Mouse (Mus musculus) MEL (cell line): ENCODE measurements around the gene 2310033P09Rik. TPM values are rescaled to one million over a fixed set of nuclear protein-coding genes. Genes with fewer than 3 reads are reported as not detected.
A peak's percentile ranks its signal among the peaks of the same experiment; 100 is the strongest.

Source experiments
- DNase-seq: peaks from one replicate; pipeline ENCODE4 v3.0.0; 2011; ENCODE audit warnings: low read depth, low spot score
- H3K27ac ChIP-seq: 2 replicates; pipeline ENCODE4 v1.5.1; 2012; ENCODE audit warnings: low read depth, mild to moderate bottlenecking, control low read depth, low read length, moderate library complexity; ENCODE audit not compliant: control insufficient read depth
- H3K27me3 ChIP-seq, 2 experiments: fragments of 150-350 bp in 1 of 2; sonication (generic) in 1 of 2; 2 replicates each; pipeline ENCODE4 v1.6.1; 2012; ENCODE audit warnings: low read length in 2 of 2, mild to moderate bottlenecking in 2 of 2, improper control_type of control experiment in 1 of 2, moderate library complexity in 1 of 2; ENCODE audit not compliant: insufficient read depth in 2 of 2, control insufficient read depth in 1 of 2
- H3K36me3 ChIP-seq, 2 experiments: 2 replicates each; pipeline ENCODE4 v1.6.1; 2012 to 2014; ENCODE audit warnings: low read length in 2 of 2, improper control_type of control experiment in 1 of 2, inconsistent platforms in 1 of 2, mild to moderate bottlenecking in 1 of 2; ENCODE audit not compliant: insufficient read depth in 2 of 2, control insufficient read depth in 1 of 2
- H3K4me1 ChIP-seq, 2 experiments: fragments of 150-350 bp in 1 of 2; sonication (generic) in 1 of 2; 2 replicates each; pipeline ENCODE4 v1.6.1; 2012; ENCODE audit warnings: low read length in 2 of 2, improper control_type of control experiment in 1 of 2, mild to moderate bottlenecking in 1 of 2; ENCODE audit not compliant: insufficient read depth in 2 of 2, control insufficient read depth in 1 of 2
- H3K4me3 ChIP-seq, 2 experiments: fragments of 150-350 bp in 1 of 2; sonication (generic) in 1 of 2; 2 replicates each; pipeline ENCODE4 v1.5.1; 2012; ENCODE audit warnings: low read depth in 2 of 2, low read length in 2 of 2, mild to moderate bottlenecking in 2 of 2, moderate library complexity in 2 of 2, control low read depth in 1 of 2, improper control_type of control experiment in 1 of 2; ENCODE audit not compliant: control insufficient read depth in 1 of 2, insufficient read depth in 1 of 2
- H3K79me2 ChIP-seq: 2 replicates; pipeline ENCODE4 v1.6.1; 2012; ENCODE audit warnings: mild to moderate bottlenecking, low read length, moderate library complexity; ENCODE audit not compliant: control insufficient read depth, poor library complexity, insufficient read depth
- H3K9ac ChIP-seq: 2 replicates; pipeline ENCODE4 v1.6.1; 2012; ENCODE audit warnings: low read depth, mild to moderate bottlenecking, control low read depth, low read length, moderate library complexity; ENCODE audit not compliant: control insufficient read depth, poor library complexity, severe bottlenecking
- H3K9me3 ChIP-seq: fragments of 150-350 bp; sonication (generic); replicated peaks from 2 replicates; pipeline ENCODE4 v1.6.1; 2012; ENCODE audit warnings: mild to moderate bottlenecking, low read length, improper control_type of control experiment, moderate library complexity; ENCODE audit not compliant: insufficient read depth
- BHLHE40 ChIP-seq: IDR thresholded peaks from 2 replicates; pipeline ENCODE4 v1.6.1; 2012; ENCODE audit warnings: low read depth, mild to moderate bottlenecking, inconsistent platforms, low read length, improper control_type of control experiment, borderline replicate concordance
- CHD2 ChIP-seq: IDR thresholded peaks from 2 replicates; pipeline ENCODE4 v1.6.1; 2011; ENCODE audit warnings: low read length, improper control_type of control experiment
- CTCF ChIP-seq, 3 experiments: IDR thresholded peaks in 2 of 3; conservative IDR thresholded peaks in 1 of 3; 2 replicates each; pipeline ENCODE4 v1.5.1; 2011 to 2012; ENCODE audit warnings: low read length in 3 of 3, low read depth in 2 of 3, mild to moderate bottlenecking in 2 of 3, improper control_type of control experiment in 1 of 3, inconsistent platforms in 1 of 3, mixed read lengths in 1 of 3, moderate library complexity in 1 of 3; ENCODE audit not compliant: control insufficient read depth in 1 of 3, insufficient read depth in 1 of 3, poor library complexity in 1 of 3, severe bottlenecking in 1 of 3
- ETS1 ChIP-seq: IDR thresholded peaks from 2 replicates; pipeline ENCODE4 v1.6.1; 2012; ENCODE audit warnings: low read depth, mild to moderate bottlenecking, inconsistent platforms, low read length, improper control_type of control experiment, moderate library complexity
- HCFC1 ChIP-seq: IDR thresholded peaks from 2 replicates; pipeline ENCODE4 v1.6.1; 2012; ENCODE audit warnings: low read depth, mild to moderate bottlenecking, inconsistent platforms, low read length, improper control_type of control experiment, moderate library complexity
- MAZ ChIP-seq: IDR thresholded peaks from 2 replicates; pipeline ENCODE4 v1.6.1; 2012; ENCODE audit warnings: low read depth, mild to moderate bottlenecking, inconsistent platforms, low read length, improper control_type of control experiment
- MEF2A ChIP-seq: IDR thresholded peaks from 2 replicates; pipeline ENCODE4 v1.6.1; 2014; ENCODE audit warnings: low read depth, mild to moderate bottlenecking, inconsistent platforms, low read length, improper control_type of control experiment; ENCODE audit not compliant: poor library complexity, insufficient replicate concordance, severe bottlenecking; ENCODE audit errors: extremely low read depth
- MXI1 ChIP-seq: IDR thresholded peaks from 2 replicates; pipeline ENCODE4 v1.6.1; 2011; ENCODE audit warnings: mild to moderate bottlenecking, low read depth, low read length, improper control_type of control experiment
- MYC ChIP-seq: IDR thresholded peaks from 2 replicates; pipeline ENCODE4 v1.6.1; 2011; ENCODE audit warnings: low read depth, mild to moderate bottlenecking, low read length, improper control_type of control experiment, moderate library complexity
- NELFE ChIP-seq: IDR thresholded peaks from 2 replicates; pipeline ENCODE4 v1.6.1; 2011; ENCODE audit warnings: low read depth, low read length, improper control_type of control experiment
- NRF1 ChIP-seq: IDR thresholded peaks from 2 replicates; pipeline ENCODE4 v1.6.1; 2014; ENCODE audit warnings: low read depth, mild to moderate bottlenecking, inconsistent platforms, low read length, improper control_type of control experiment, moderate library complexity; ENCODE audit not compliant: poor library complexity, insufficient read depth, severe bottlenecking
- POLR2A ChIP-seq, 2 experiments: IDR thresholded peaks; 2 replicates each; pipeline ENCODE4 v1.6.1; 2011 to 2012; ENCODE audit warnings: low read length in 2 of 2, mild to moderate bottlenecking in 2 of 2, control low read depth in 1 of 2, improper control_type of control experiment in 1 of 2, low read depth in 1 of 2, moderate library complexity in 1 of 2; ENCODE audit not compliant: control insufficient read depth in 1 of 2, insufficient read depth in 1 of 2, poor library complexity in 1 of 2
- POLR2AphosphoS2 ChIP-seq: IDR thresholded peaks from 2 replicates; pipeline ENCODE4 v1.6.1; 2011; ENCODE audit warnings: low read length, improper control_type of control experiment
- POLR2AphosphoS5 ChIP-seq: IDR thresholded peaks from 2 replicates; pipeline ENCODE4 v1.6.1; 2012; ENCODE audit warnings: low read depth, borderline replicate concordance, mild to moderate bottlenecking, inconsistent platforms, low read length, moderate library complexity, mixed read lengths
- RAD21 ChIP-seq: IDR thresholded peaks from 2 replicates; pipeline ENCODE4 v1.6.1; 2011; ENCODE audit warnings: mild to moderate bottlenecking, low read depth, low read length, improper control_type of control experiment
- SIN3A ChIP-seq: IDR thresholded peaks from 2 replicates; pipeline ENCODE4 v1.6.1; 2012; ENCODE audit warnings: low read length, improper control_type of control experiment, inconsistent platforms
- SMC3 ChIP-seq: IDR thresholded peaks from 2 replicates; pipeline ENCODE4 v1.6.1; 2011; ENCODE audit warnings: low read depth, low read length, improper control_type of control experiment
- TBP ChIP-seq: IDR thresholded peaks from 2 replicates; pipeline ENCODE4 v1.8.0; 2011; ENCODE audit warnings: low read depth, low read length, improper control_type of control experiment
- UBTF ChIP-seq: IDR thresholded peaks from 2 replicates; pipeline ENCODE4 v1.6.1; 2012; ENCODE audit warnings: low read depth, mild to moderate bottlenecking, inconsistent platforms, low read length, improper control_type of control experiment, moderate library complexity, borderline replicate concordance; ENCODE audit not compliant: insufficient read depth
- USF2 ChIP-seq, 2 experiments: IDR thresholded peaks; 2 replicates each; pipeline ENCODE4 v1.6.1; 2011 to 2012; ENCODE audit warnings: improper control_type of control experiment in 2 of 2, low read length in 2 of 2, borderline replicate concordance in 1 of 2, inconsistent platforms in 1 of 2, low read depth in 1 of 2, mild to moderate bottlenecking in 1 of 2; ENCODE audit not compliant: insufficient read depth in 1 of 2
- ZC3H11A ChIP-seq: IDR thresholded peaks from 2 replicates; pipeline ENCODE4 v1.6.1; 2012; ENCODE audit warnings: low read depth, mild to moderate bottlenecking, inconsistent platforms, low read length, improper control_type of control experiment
- ZKSCAN1 ChIP-seq: IDR thresholded peaks from 2 replicates; pipeline ENCODE4 v1.6.1; 2012; ENCODE audit warnings: low read depth, mild to moderate bottlenecking, inconsistent platforms, low read length, improper control_type of control experiment, moderate library complexity
- ZNF384 ChIP-seq: IDR thresholded peaks from 2 replicates; pipeline ENCODE4 v1.6.1; 2012; ENCODE audit warnings: low read depth, mild to moderate bottlenecking, inconsistent platforms, low read length, improper control_type of control experiment
- polyA plus RNA-seq, 2 experiments: library from polyadenylated mRNA; stranded (reverse) in 1 of 2; unstranded in 1 of 2; fragments of >175 nt in 1 of 2; fragments of >200 nt in 1 of 2; gene quantifications; 2 replicates each; pipeline versions ENCODE4 v1.2.1 to v1.2.4; 2012; ENCODE audit warnings: low replicate concordance in 2 of 2, low read depth in 1 of 2; ENCODE audit not compliant: insufficient read length in 2 of 2, insufficient read depth in 1 of 2, missing spikeins in 1 of 2
- total RNA-seq: library from RNA; depleted of rRNA; stranded (reverse); fragments of 300-350 nt; gene quantifications from 2 replicates; pipeline ENCODE4 v1.2.3, GENCODE M21; 2012

The 2310033P09Rik gene
- total and polyA plus RNA-seq, 3 experiments, result 35.5 to 59.8 TPM; not detected in 1

- DNase-seq, result no peak
Measured at GRCm38 (mm10) chr11:59176921-59177320, 31.2 kb upstream of the 2310033P09Rik start.

GRCm38 (mm10) chr11:59182864-59183331 is 25.2 kb upstream of the 2310033P09Rik start, which contains the start of gene Gjc2:
Gjc2 (minus strand) TSS chr11:59183213.
- H3K4me1 ChIP-seq, result peaks cover 3 to 8% of the 10 kb centered on the region in 2 experiments; a peak in 3 of 4 replicates

More at GRCm38 (mm10) chr11:59176921-59177320, 31.2 kb upstream of the 2310033P09Rik start:
- Histone ChIP-seq H3K27ac (no peak overlapping the region), H3K79me2 (no peaks in the 10 kb centered on the region), H3K36me3 (peaks cover 0 to 18% of the 10 kb centered on the region in 2 experiments; a peak in 2 of 4 replicates), H3K4me3 (no peak overlapping the region), H3K27me3 (no peaks in the 10 kb centered on the region), H3K9me3 (no peaks in the 10 kb centered on the region), H3K9ac (no peak overlapping the region), H3K4me1 (peaks cover 20 to 30% of the 10 kb centered on the region in 2 experiments)
- TF ChIP-seq HCFC1 (no peak), ZNF384 (no peak)

GRCm38 (mm10) chr11:59183821-59184220 is 24.3 kb upstream of the 2310033P09Rik start:
- no peaks in the 10 kb centered on the region for H3K9me3 ChIP-seq
- H3K4me3 ChIP-seq, result no peak overlapping the region
- H3K9ac ChIP-seq, result no peak overlapping the region
- peak; percentile 79 for DNase-seq
- H3K4me1 ChIP-seq, result peaks cover 3 to 8% of the 10 kb centered on the region in 2 experiments; a peak in 3 of 4 replicates
- H3K36me3 ChIP-seq, result peaks cover 3 to 5% of the 10 kb centered on the region in 2 experiments; a peak in 3 of 4 replicates
- no peak overlapping the region for H3K27ac ChIP-seq
- H3K79me2 ChIP-seq, result no peaks in the 10 kb centered on the region
- H3K27me3 ChIP-seq, result no peaks in the 10 kb centered on the region
- TF ChIP-seq NELFE (no peak), SIN3A (peak; percentile 57; the same call in 1 of the 2 replicates), ETS1 (no peak), RAD21 (peak; percentile 74), USF2 (IDR thresholded peaks at IDR 0.05; ENCODE audit: borderline replicate concordance in 1 of 2, insufficient read depth in 1 of 2, low read depth in 1 of 2, low read length in 2 of 2) (no peak), ZNF384 (no peak), POLR2AphosphoS5 (no peak), CHD2 (no peak), MXI1 (no peak), ZC3H11A (peak; percentile 77), MEF2A (no peak), BHLHE40 (no peak), SMC3 (peak; percentile 97), UBTF (no peak), MAZ (peak; percentile 23; the same call in 1 of the 2 replicates), POLR2A (IDR thresholded peaks at IDR 0.05; ENCODE audit: control insufficient read depth in 1 of 2, insufficient read depth in 1 of 2, low read depth in 1 of 2, low read length in 2 of 2, poor library complexity in 1 of 2) (no peak), TBP (no peak), MYC (no peak), POLR2AphosphoS2 (no peak), CTCF (IDR thresholded peaks at IDR 0.05 in 2 of 3, conservative IDR thresholded peaks at IDR 0.05 in 1 of 3; ENCODE audit: control insufficient read depth in 1 of 3, insufficient read depth in 1 of 3, low read depth in 2 of 3, low read length in 3 of 3, poor library complexity in 1 of 3, severe bottlenecking in 1 of 3) (peak; percentile 85 to 91 (median 85)), NRF1 (no peak), ZKSCAN1 (no peak)

More at GRCm38 (mm10) chr11:59182864-59183331, 25.2 kb upstream of the 2310033P09Rik start, which contains the start of gene Gjc2:
- Histone ChIP-seq H3K9me3 (no peaks in the 10 kb centered on the region), H3K27me3 (no peaks in the 10 kb centered on the region), H3K9ac (no peak within 1 kb of the TSS), H3K36me3 (peaks cover 3 to 5% of the 10 kb centered on the region in 2 experiments; a peak in 3 of 4 replicates), H3K79me2 (no peaks in the 10 kb centered on the region), H3K27ac (no peak within 1 kb of the TSS), H3K4me3 (no peak within 1 kb of the TSS)
- no peak for DNase-seq
- TF ChIP-seq POLR2A (IDR thresholded peaks at IDR 0.05; ENCODE audit: control insufficient read depth in 1 of 2, insufficient read depth in 1 of 2, low read depth in 1 of 2, low read length in 2 of 2, poor library complexity in 1 of 2), result 0 out of 4 replicates have a peak, but pooled peaks of 1 of the 2 experiments have one; percentile 6
- no peak for TF ChIP-seq USF2 (IDR thresholded peaks at IDR 0.05; ENCODE audit: borderline replicate concordance in 1 of 2, insufficient read depth in 1 of 2, low read depth in 1 of 2, low read length in 2 of 2)
